Mouse (Mus musculus) hindbrain, embryonic 10.5 days (tissue): ENCODE measurements around the gene Lmln. TPM values are rescaled to one million over a fixed set of nuclear protein-coding genes. Genes with fewer than 3 reads are reported as not detected.

ENCODE experiments used
- DNase-seq: peaks from one replicate; pipeline ENCODE4 v3.0.0-alpha.2; 2017; ENCODE audit warnings: low spot score
- H3K27ac ChIP-seq: fragments of 300-500 bp; sonication (generic); 2 replicates; pipeline ENCODE4 v1.5.1; 2016; ENCODE audit warnings: mild to moderate bottlenecking, moderate library complexity
- H3K27me3 ChIP-seq: fragments of 300-500 bp; sonication (generic); 2 replicates; pipeline ENCODE4 v1.6.1; 2016; ENCODE audit warnings: mild to moderate bottlenecking; ENCODE audit not compliant: poor library complexity, insufficient read depth, severe bottlenecking
- H3K36me3 ChIP-seq: fragments of 300-500 bp; sonication (generic); 2 replicates; pipeline ENCODE4 v1.6.1; 2016; ENCODE audit warnings: mild to moderate bottlenecking, moderate library complexity
- H3K4me1 ChIP-seq: fragments of 300-500 bp; sonication (generic); replicated peaks from 2 replicates; pipeline ENCODE4 v1.6.1; 2016; ENCODE audit warnings: mild to moderate bottlenecking
- H3K4me3 ChIP-seq: fragments of 300-500 bp; sonication (generic); 2 replicates; pipeline ENCODE4 v1.5.1; 2016; ENCODE audit warnings: mild to moderate bottlenecking, moderate library complexity
- H3K9me3 ChIP-seq: fragments of 300-500 bp; sonication (generic); 2 replicates; pipeline ENCODE4 v1.6.1; 2016; ENCODE audit warnings: mild to moderate bottlenecking, moderate library complexity
- WGBS: fragments of 180-500 bp; shearing (Covaris S2); methylation state at CpG from one replicate; pipeline ENCODE4 v1.1.7; 2016; 5-methylcytosine and 5-hydroxymethylcytosine counted together
- polyA plus RNA-seq: library from polyadenylated mRNA; unstranded; fragments of >200 nt; fragmentation: Nextera tagmentation; extraction: Ambion mirVana; gene quantifications from 2 replicates; pipeline ENCODE4 v1.2.1, GENCODE M21; 2016

Lmln gene
- 2.3 and 4.7 TPM in 2 replicates for polyA plus RNA-seq

- peaks cover 49% of the 10 kb centered on the region for H3K36me3 ChIP-seq
- no peaks in the 10 kb centered on the region for H3K9me3 ChIP-seq
- DNase-seq: peak; percentile 94
- no peaks in the 10 kb centered on the region for H3K27me3 ChIP-seq
- H3K27ac ChIP-seq: peak within 1 kb of the TSS; percentile 93
- WGBS: under 1% methylated on average over 64 of the region's 64 CpGs
- H3K4me3 ChIP-seq: peak within 1 kb of the TSS; percentile 92
- peaks cover 50% of the 10 kb centered on the region for H3K4me1 ChIP-seq
These were observed at the start of gene Lmln for GRCm38 (mm10) chr16:33062024-33062681. Gene Lmln (plus strand): TSS chr16:33062521.

- H3K36me3 ChIP-seq: peaks cover 77% of the 10 kb centered on the region
- WGBS: 93% methylated on average over 5 of the region's 5 CpGs
These were observed 48.5 kb upstream of the Lmln start for GRCm38 (mm10) chr16:33013801-33014200.

GRCm38 (mm10) chr16:33014921-33015320, 47.4 kb upstream of the Lmln start:
- H3K27me3 ChIP-seq: no peaks in the 10 kb centered on the region
- no peak overlapping the region for H3K4me3 ChIP-seq
- no peak overlapping the region for H3K27ac ChIP-seq
- peaks cover 65% of the 10 kb centered on the region for H3K36me3 ChIP-seq
- WGBS: 96% methylated on average over 1 of the region's 1 CpGs
- H3K9me3 ChIP-seq: no peaks in the 10 kb centered on the region
- no peak for DNase-seq
- H3K4me1 ChIP-seq: no peaks in the 10 kb centered on the region

More at GRCm38 (mm10) chr16:33013801-33014200, 48.5 kb upstream of the Lmln start:
- no peak overlapping the region for H3K4me3 ChIP-seq
- no peaks in the 10 kb centered on the region for H3K27me3 ChIP-seq
- no peak overlapping the region for H3K27ac ChIP-seq
- DNase-seq: no peak
- H3K9me3 ChIP-seq: no peaks in the 10 kb centered on the region
- H3K4me1 ChIP-seq: no peaks in the 10 kb centered on the region

GRCm38 (mm10) chr16:33015396-33015907, 46.9 kb upstream of the Lmln start:
- H3K9me3 ChIP-seq: no peaks in the 10 kb centered on the region
- H3K27ac ChIP-seq: no peak overlapping the region
- no peaks in the 10 kb centered on the region for H3K27me3 ChIP-seq
- no peak overlapping the region for H3K4me3 ChIP-seq
- no peaks in the 10 kb centered on the region for H3K4me1 ChIP-seq
- DNase-seq: no peak
- 95% methylated on average over 3 of the region's 3 CpGs for WGBS
- H3K36me3 ChIP-seq: peaks cover 60% of the 10 kb centered on the region

GRCm38 (mm10) chr16:33015986-33016385, 46.3 kb upstream of the Lmln start:
- 94% methylated on average over 2 of the region's 2 CpGs for WGBS
- H3K27ac ChIP-seq: no peak overlapping the region
- H3K36me3 ChIP-seq: peaks cover 55% of the 10 kb centered on the region
- H3K4me1 ChIP-seq: no peaks in the 10 kb centered on the region
- H3K27me3 ChIP-seq: no peaks in the 10 kb centered on the region
- no peak overlapping the region for H3K4me3 ChIP-seq
- H3K9me3 ChIP-seq: no peaks in the 10 kb centered on the region
- DNase-seq: no peak

- Histone ChIP-seq H3K27ac (no peak overlapping the region), H3K4me1 (no peaks in the 10 kb centered on the region), H3K27me3 (no peaks in the 10 kb centered on the region), H3K4me3 (no peak overlapping the region), H3K36me3 (peaks cover 38% of the 10 kb centered on the region), H3K9me3 (no peaks in the 10 kb centered on the region)
- WGBS: 92% methylated on average over 5 of the region's 5 CpGs
- no peak for DNase-seq
These were observed 44.5 kb upstream of the Lmln start for GRCm38 (mm10) chr16:33017677-33018349.

- H3K9me3 ChIP-seq: no peaks in the 10 kb centered on the region
- no peaks in the 10 kb centered on the region for H3K27me3 ChIP-seq
- H3K27ac ChIP-seq: 0 out of 2 replicates have a peak overlapping the region, but pooled peaks have one; percentile 16
- no peak overlapping the region for H3K4me3 ChIP-seq
- DNase-seq: no peak
- 80% methylated on average over 21 of the region's 21 CpGs for WGBS
- peaks cover 24% of the 10 kb centered on the region for H3K36me3 ChIP-seq
- H3K4me1 ChIP-seq: no peaks in the 10 kb centered on the region
These were observed 43.1 kb upstream of the Lmln start for GRCm38 (mm10) chr16:33019117-33019770.

- 84% methylated on average over 3 of the region's 3 CpGs for WGBS
- Histone ChIP-seq H3K27me3 (no peaks in the 10 kb centered on the region), H3K9me3 (no peaks in the 10 kb centered on the region), H3K4me3 (no peak overlapping the region), H3K4me1 (no peaks in the 10 kb centered on the region), H3K27ac (no peak overlapping the region), H3K36me3 (peaks cover 8% of the 10 kb centered on the region)
- DNase-seq: no peak
These were observed 40.9 kb upstream of the Lmln start for GRCm38 (mm10) chr16:33021381-33021780.

- no peaks in the 10 kb centered on the region for H3K4me1 ChIP-seq
- peak; percentile 81 for DNase-seq
- H3K27ac ChIP-seq: no peak overlapping the region
- no peaks in the 10 kb centered on the region for H3K27me3 ChIP-seq
- H3K9me3 ChIP-seq: no peaks in the 10 kb centered on the region
- H3K4me3 ChIP-seq: no peak overlapping the region
- no peaks in the 10 kb centered on the region for H3K36me3 ChIP-seq
- 5% methylated on average over 4 of the region's 4 CpGs for WGBS
These were observed 38.6 kb upstream of the Lmln start for GRCm38 (mm10) chr16:33023750-33024149.

- H3K4me3 ChIP-seq: no peak overlapping the region
- no peaks in the 10 kb centered on the region for H3K9me3 ChIP-seq
- H3K36me3 ChIP-seq: no peaks in the 10 kb centered on the region
- no peak for DNase-seq
- H3K27me3 ChIP-seq: no peaks in the 10 kb centered on the region
- no peak overlapping the region for H3K27ac ChIP-seq
- H3K4me1 ChIP-seq: no peaks in the 10 kb centered on the region
- WGBS: 83% methylated on average over 8 of the region's 8 CpGs
These were observed 37.7 kb upstream of the Lmln start for GRCm38 (mm10) chr16:33024456-33025104.

GRCm38 (mm10) chr16:33026357-33026756, 36.0 kb upstream of the Lmln start:
- Histone ChIP-seq H3K36me3 (no peaks in the 10 kb centered on the region), H3K27me3 (no peaks in the 10 kb centered on the region), H3K4me3 (no peak overlapping the region), H3K9me3 (no peaks in the 10 kb centered on the region), H3K4me1 (no peaks in the 10 kb centered on the region), H3K27ac (no peak overlapping the region)
- 88% methylated on average over 7 of the region's 7 CpGs for WGBS
- no peak for DNase-seq

- Histone ChIP-seq H3K36me3 (no peaks in the 10 kb centered on the region), H3K4me3 (no peak overlapping the region), H3K27me3 (no peaks in the 10 kb centered on the region), H3K9me3 (no peaks in the 10 kb centered on the region), H3K4me1 (0 out of 2 replicates have a peak, but pooled peaks cover 3% of the 10 kb centered on the region), H3K27ac (no peak overlapping the region)
- WGBS: 87% methylated on average over 4 of the region's 4 CpGs
- no peak for DNase-seq
These were observed 26.3 kb upstream of the Lmln start for GRCm38 (mm10) chr16:33036006-33036405.
